Mouse (Mus musculus): ENCODE data around the gene Exoc4.

DNA sequence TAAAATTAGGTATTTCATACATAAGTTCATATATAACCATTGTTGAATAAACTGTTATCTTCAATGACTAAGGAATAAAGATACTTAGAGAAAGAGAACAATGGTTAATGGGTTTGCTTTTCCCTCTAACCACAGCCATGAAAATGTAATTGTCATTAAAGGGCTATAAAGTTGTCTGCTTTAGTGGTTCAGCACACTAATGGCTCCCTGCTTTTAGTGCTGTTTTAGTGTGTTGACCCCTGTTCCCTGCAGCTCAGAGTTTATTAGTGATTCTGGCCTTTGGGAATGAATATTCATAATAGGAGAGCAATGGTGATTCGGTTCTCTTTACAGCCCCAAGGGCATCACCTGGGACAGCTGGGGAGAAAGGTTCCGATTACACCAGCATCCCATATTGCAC is 483.3 kb downstream of the Exoc4 start:
- TF ChIP-seq POLR2A (IDR thresholded peaks at IDR 0.05; ENCODE audit: low read depth, low read length) (no peak), CTCF (conservative IDR thresholded peaks at IDR 0.05; ENCODE audit: insufficient read depth, insufficient read length, low read depth, low read length) (no peak)

Data from kidney, adult 2 months (tissue).